Mouse (Mus musculus) liver, embryonic 14.5 days (tissue): Measurements from ENCODE around the gene Acvr1. TPM values are rescaled to one million over a fixed set of nuclear protein-coding genes. Genes with fewer than 3 reads are reported as not detected.
A peak's percentile ranks its signal among the peaks of the same experiment; 100 is the strongest.

Experiments
- ATAC-seq: fragments of 200-750 bp; cut with Nextera tagmentation; 2 replicates; pipeline ENCODE4 v1.8.0; 2017; ENCODE audit warnings: moderate number of reproducible peaks, mild to moderate bottlenecking, moderate library complexity; ENCODE audit not compliant: insufficient read depth
- DNase-seq, 3 experiments: peaks; one replicate each; pipeline ENCODE4 v3.0.0-alpha.2; 2012 to 2013; ENCODE audit warnings: low read depth in 3 of 3, low spot score in 3 of 3
- H3K27ac ChIP-seq: fragments of 300-500 bp; sonication (generic); 2 replicates; pipeline ENCODE4 v1.5.1; 2014; ENCODE audit warnings: moderate library complexity, mild to moderate bottlenecking, control low read depth, inconsistent platforms
- H3K27me3 ChIP-seq: fragments of 300-500 bp; sonication (generic); 2 replicates; pipeline ENCODE4 v1.6.1; 2014; ENCODE audit warnings: mild to moderate bottlenecking, low read length, moderate library complexity; ENCODE audit not compliant: control insufficient read depth, insufficient read depth
- H3K36me3 ChIP-seq: fragments of 300-500 bp; sonication (generic); replicated peaks from 2 replicates; pipeline ENCODE4 v1.6.1; 2014; ENCODE audit warnings: low read depth; ENCODE audit not compliant: control insufficient read depth, insufficient read depth
- H3K4me1 ChIP-seq, 2 experiments: fragments of 200-500 bp in 1 of 2; fragments of 300-500 bp in 1 of 2; sonication (generic) in 1 of 2; replicated peaks; 2 replicates each; pipeline ENCODE4 v1.6.1; 2012 to 2014; ENCODE audit warnings: antibody characterized with exemption in 1 of 2, inconsistent platforms in 1 of 2, low read length in 1 of 2; ENCODE audit not compliant: control insufficient read depth in 2 of 2, insufficient read depth in 2 of 2
- H3K4me2 ChIP-seq: fragments of 300-500 bp; sonication (generic); 2 replicates; pipeline ENCODE4 v1.6.1; 2014; ENCODE audit warnings: low read depth, mild to moderate bottlenecking, control low read depth, moderate library complexity
- H3K4me3 ChIP-seq, 2 experiments: fragments of 200-500 bp in 1 of 2; fragments of 300-500 bp in 1 of 2; sonication (generic) in 1 of 2; 2 replicates each; pipeline ENCODE4 v1.5.1; 2012 to 2014; ENCODE audit warnings: low read depth in 2 of 2, low read length in 2 of 2, mild to moderate bottlenecking in 2 of 2, control low read depth in 1 of 2, inconsistent platforms in 1 of 2, moderate library complexity in 1 of 2; ENCODE audit not compliant: insufficient read depth in 1 of 2
- H3K9ac ChIP-seq: fragments of 300-500 bp; sonication (generic); replicated peaks from 2 replicates; pipeline ENCODE4 v1.6.1; 2014; ENCODE audit warnings: mild to moderate bottlenecking, control low read depth, moderate library complexity
- H3K9me3 ChIP-seq: fragments of 300-500 bp; sonication (generic); 2 replicates; pipeline ENCODE4 v1.6.1; 2016; ENCODE audit warnings: low read length, mixed read lengths; ENCODE audit not compliant: control insufficient read depth
- CTCF ChIP-seq: IDR thresholded peaks from 2 replicates; pipeline ENCODE4 v1.5.1; 2016; ENCODE audit warnings: antibody characterized with exemption, low read depth, control low read depth
- EP300 ChIP-seq: IDR thresholded peaks from 2 replicates; pipeline ENCODE4 v1.6.1; 2016; ENCODE audit warnings: antibody characterized with exemption, low read depth
- WGBS: fragments of 180-500 bp; shearing (Covaris S2); extraction: QIAGEN DNeasy Blood & Tissue Kit; methylation state at CpG from one replicate; pipeline ENCODE4 v1.1.7; 2014; ENCODE audit not compliant: insufficient replicate concordance; 5-methylcytosine and 5-hydroxymethylcytosine counted together
- polyA plus RNA-seq, 2 experiments: library from polyadenylated mRNA; depleted of rRNA in 1 of 2; stranded (reverse) in 1 of 2; unstranded in 1 of 2; fragments of >200 nt; fragmentation: Nextera tagmentation in 1 of 2; extraction: Ambion mirVana in 1 of 2; gene quantifications; 2 replicates each; pipeline versions ENCODE4 v1.2.1 to v1.2.3; 2012 to 2014

The Acvr1 gene
- polyA plus RNA-seq, 2 experiments = 2.0 to 3.3 TPM

GRCm38 (mm10) chr2:58479536-58479935 lies 87.4 kb downstream of the Acvr1 start:
- no peak for TF ChIP-seq CTCF
- TF ChIP-seq EP300 = no peak
- H3K4me1 ChIP-seq = peaks cover 0 to under 1% of the 10 kb centered on the region in 2 experiments; a peak in 1 of 4 replicates
- H3K36me3 ChIP-seq = no peaks in the 10 kb centered on the region
- no peak overlapping the region for H3K4me2 ChIP-seq
- no peak overlapping the region for H3K27ac ChIP-seq
- no peak overlapping the region for H3K4me3 ChIP-seq
- no peak for DNase-seq
- no peaks in the 10 kb centered on the region for H3K27me3 ChIP-seq
- H3K9ac ChIP-seq = no peak overlapping the region
- WGBS = 71% methylated on average over 10 of the region's 10 CpGs
- ATAC-seq = no peak
- H3K9me3 ChIP-seq = no peaks in the 10 kb centered on the region

DNA sequence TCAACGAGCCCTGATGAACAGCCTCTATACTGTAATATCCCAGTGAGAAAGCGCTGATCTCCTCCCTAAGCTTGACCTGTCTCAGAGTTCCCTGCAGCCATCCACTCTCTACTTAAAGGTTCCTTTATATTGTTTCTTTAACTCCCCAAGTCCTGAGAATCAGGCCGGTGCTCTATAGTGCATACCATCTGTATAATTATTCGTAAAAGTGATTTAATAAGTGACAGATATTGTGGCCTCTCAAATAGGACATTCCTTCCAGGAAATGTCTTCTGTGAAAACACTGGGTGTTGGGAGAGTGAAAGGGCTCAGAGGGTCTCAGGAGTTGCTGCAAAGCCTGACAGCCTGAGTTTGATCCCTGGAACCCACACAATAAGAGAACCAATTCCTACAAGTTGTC lies 88.8 kb downstream of the Acvr1 start:
- H3K27me3 ChIP-seq = no peaks in the 10 kb centered on the region
- no peak for ATAC-seq
- no peaks in the 10 kb centered on the region for H3K9me3 ChIP-seq
- H3K36me3 ChIP-seq = no peaks in the 10 kb centered on the region
- H3K9ac ChIP-seq = no peak overlapping the region
- H3K4me2 ChIP-seq = no peak overlapping the region
- H3K4me3 ChIP-seq = no peak overlapping the region
- no peaks in the 10 kb centered on the region; a peak in 1 of 4 replicates for H3K4me1 ChIP-seq
- TF ChIP-seq EP300 (no peak), CTCF (no peak)
- H3K27ac ChIP-seq = no peak overlapping the region
- 78% methylated on average over 4 of the region's 4 CpGs for WGBS
- no peak for DNase-seq

DNA sequence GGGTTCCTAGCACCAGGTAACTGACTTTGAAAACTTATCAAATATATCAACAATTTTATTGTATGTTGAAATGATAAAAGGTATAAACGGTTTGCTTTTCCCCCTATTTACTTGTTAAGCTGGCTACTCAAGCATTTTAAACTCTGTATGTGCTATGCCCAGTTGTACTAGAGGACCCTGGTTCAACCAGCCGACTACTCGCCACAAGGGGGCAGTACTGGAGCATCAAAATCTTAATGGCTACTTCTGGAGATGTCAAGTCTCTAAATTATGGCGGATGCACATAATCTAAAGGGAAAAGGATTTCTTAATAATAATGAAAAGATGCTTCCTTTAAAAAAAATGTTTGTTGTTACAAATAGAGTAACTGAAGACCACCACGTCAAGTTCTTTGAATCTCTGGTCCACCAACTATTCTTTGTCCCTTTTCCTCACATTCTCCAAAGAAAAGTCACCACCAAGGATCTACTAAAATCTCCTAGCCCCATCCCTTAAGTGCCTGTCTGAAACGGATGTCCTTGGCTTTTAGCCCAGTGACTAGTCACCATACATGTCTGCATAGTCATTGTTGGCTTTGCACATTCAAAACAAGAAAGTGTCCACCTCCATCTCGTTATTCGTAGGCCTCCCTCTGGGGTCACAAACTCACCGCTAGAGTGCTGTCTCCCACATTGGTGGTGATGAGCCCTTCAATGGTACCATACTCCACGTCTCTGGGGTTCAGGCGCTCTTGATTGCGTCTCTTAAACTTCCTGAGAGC lies 89.8 kb downstream of the Acvr1 start:
- Histone ChIP-seq H3K27ac (no peak overlapping the region), H3K9me3 (no peaks in the 10 kb centered on the region), H3K36me3 (no peaks in the 10 kb centered on the region), H3K4me3 (no peak overlapping the region), H3K4me1 (no peaks in the 10 kb centered on the region; a peak in 1 of 4 replicates), H3K9ac (no peak overlapping the region), H3K4me2 (no peak overlapping the region), H3K27me3 (no peaks in the 10 kb centered on the region)
- DNase-seq (peak; percentile 15 to 28 (median 20)), ATAC-seq (no peak)
- TF ChIP-seq EP300 (no peak), CTCF (peak; percentile 48; the same call in 1 of the 2 replicates)
- WGBS = 52% methylated on average over 12 of the region's 12 CpGs

- TF ChIP-seq CTCF (no peak), EP300 (no peak)
- no peaks in the 10 kb centered on the region for H3K36me3 ChIP-seq
- no peaks in the 10 kb centered on the region for H3K9me3 ChIP-seq
- no peak for ATAC-seq
- 68% methylated on average over 8 of the region's 8 CpGs for WGBS
- H3K4me3 ChIP-seq = no peak overlapping the region
- H3K27ac ChIP-seq = no peak overlapping the region
- DNase-seq = no peak
- no peak overlapping the region for H3K9ac ChIP-seq
- no peak overlapping the region for H3K4me2 ChIP-seq
- H3K27me3 ChIP-seq = no peaks in the 10 kb centered on the region
- H3K4me1 ChIP-seq = no peaks in the 10 kb centered on the region
Measured at GRCm38 (mm10) chr2:58475578-58475977, 91.4 kb downstream of the Acvr1 start.

- TF ChIP-seq CTCF (no peak), EP300 (no peak)
- H3K4me2 ChIP-seq = no peak overlapping the region
- DNase-seq = no peak
- H3K36me3 ChIP-seq = no peaks in the 10 kb centered on the region
- 81% methylated on average over 7 of the region's 7 CpGs for WGBS
- no peak overlapping the region for H3K27ac ChIP-seq
- H3K9me3 ChIP-seq = no peaks in the 10 kb centered on the region
- no peak overlapping the region for H3K4me3 ChIP-seq
- H3K9ac ChIP-seq = no peak overlapping the region
- ATAC-seq = no peak
- no peaks in the 10 kb centered on the region for H3K27me3 ChIP-seq
- no peaks in the 10 kb centered on the region for H3K4me1 ChIP-seq
Measured at GRCm38 (mm10) chr2:58470290-58470689, 96.7 kb downstream of the Acvr1 start.
